Mouse (Mus musculus) MEL (cell line): ENCODE data around the gene Ankrd16. TPM values are rescaled to one million over a fixed set of nuclear protein-coding genes. Genes with fewer than 3 reads are reported as not detected.
A peak's percentile ranks its signal among the peaks of the same experiment; 100 is the strongest.

Experiments used
- DNase-seq: peaks from one replicate; pipeline ENCODE4 v3.0.0; 2011; ENCODE audit warnings: low read depth, low spot score
- H3K27ac ChIP-seq: 2 replicates; pipeline ENCODE4 v1.5.1; 2012; ENCODE audit warnings: low read depth, mild to moderate bottlenecking, control low read depth, low read length, moderate library complexity; ENCODE audit not compliant: control insufficient read depth
- H3K27me3 ChIP-seq, 2 experiments: fragments of 150-350 bp in 1 of 2; sonication (generic) in 1 of 2; 2 replicates each; pipeline ENCODE4 v1.6.1; 2012; ENCODE audit warnings: low read length in 2 of 2, mild to moderate bottlenecking in 2 of 2, improper control_type of control experiment in 1 of 2, moderate library complexity in 1 of 2; ENCODE audit not compliant: insufficient read depth in 2 of 2, control insufficient read depth in 1 of 2
- H3K36me3 ChIP-seq, 2 experiments: 2 replicates each; pipeline ENCODE4 v1.6.1; 2012 to 2014; ENCODE audit warnings: low read length in 2 of 2, improper control_type of control experiment in 1 of 2, inconsistent platforms in 1 of 2, mild to moderate bottlenecking in 1 of 2; ENCODE audit not compliant: insufficient read depth in 2 of 2, control insufficient read depth in 1 of 2
- H3K4me1 ChIP-seq, 2 experiments: fragments of 150-350 bp in 1 of 2; sonication (generic) in 1 of 2; 2 replicates each; pipeline ENCODE4 v1.6.1; 2012; ENCODE audit warnings: low read length in 2 of 2, improper control_type of control experiment in 1 of 2, mild to moderate bottlenecking in 1 of 2; ENCODE audit not compliant: insufficient read depth in 2 of 2, control insufficient read depth in 1 of 2
- H3K4me3 ChIP-seq, 2 experiments: fragments of 150-350 bp in 1 of 2; sonication (generic) in 1 of 2; 2 replicates each; pipeline ENCODE4 v1.5.1; 2012; ENCODE audit warnings: low read depth in 2 of 2, low read length in 2 of 2, mild to moderate bottlenecking in 2 of 2, moderate library complexity in 2 of 2, control low read depth in 1 of 2, improper control_type of control experiment in 1 of 2; ENCODE audit not compliant: control insufficient read depth in 1 of 2, insufficient read depth in 1 of 2
- H3K79me2 ChIP-seq: 2 replicates; pipeline ENCODE4 v1.6.1; 2012; ENCODE audit warnings: mild to moderate bottlenecking, low read length, moderate library complexity; ENCODE audit not compliant: control insufficient read depth, poor library complexity, insufficient read depth
- H3K9ac ChIP-seq: 2 replicates; pipeline ENCODE4 v1.6.1; 2012; ENCODE audit warnings: low read depth, mild to moderate bottlenecking, control low read depth, low read length, moderate library complexity; ENCODE audit not compliant: control insufficient read depth, poor library complexity, severe bottlenecking
- H3K9me3 ChIP-seq: fragments of 150-350 bp; sonication (generic); replicated peaks from 2 replicates; pipeline ENCODE4 v1.6.1; 2012; ENCODE audit warnings: mild to moderate bottlenecking, low read length, improper control_type of control experiment, moderate library complexity; ENCODE audit not compliant: insufficient read depth
- CHD1 ChIP-seq: IDR thresholded peaks from 2 replicates; pipeline ENCODE4 v1.6.1; 2012; ENCODE audit warnings: low read depth, mild to moderate bottlenecking, inconsistent platforms, low read length, improper control_type of control experiment
- CTCF ChIP-seq, 3 experiments: IDR thresholded peaks in 2 of 3; conservative IDR thresholded peaks in 1 of 3; 2 replicates each; pipeline ENCODE4 v1.5.1; 2011 to 2012; ENCODE audit warnings: low read length in 3 of 3, low read depth in 2 of 3, mild to moderate bottlenecking in 2 of 3, improper control_type of control experiment in 1 of 3, inconsistent platforms in 1 of 3, mixed read lengths in 1 of 3, moderate library complexity in 1 of 3; ENCODE audit not compliant: control insufficient read depth in 1 of 3, insufficient read depth in 1 of 3, poor library complexity in 1 of 3, severe bottlenecking in 1 of 3
- E2F4 ChIP-seq: IDR thresholded peaks from 2 replicates; pipeline ENCODE4 v1.6.1; 2011; ENCODE audit warnings: low read depth, low read length, improper control_type of control experiment, borderline replicate concordance
- ELF1 ChIP-seq: IDR thresholded peaks from 2 replicates; pipeline ENCODE4 v1.6.1; 2014; ENCODE audit warnings: low read depth, mild to moderate bottlenecking, inconsistent platforms, low read length, improper control_type of control experiment, moderate library complexity
- GATA1 ChIP-seq: IDR thresholded peaks from 2 replicates; pipeline ENCODE4 v1.6.1; 2011; ENCODE audit warnings: low read depth, low read length, improper control_type of control experiment
- HCFC1 ChIP-seq: IDR thresholded peaks from 2 replicates; pipeline ENCODE4 v1.6.1; 2012; ENCODE audit warnings: low read depth, mild to moderate bottlenecking, inconsistent platforms, low read length, improper control_type of control experiment, moderate library complexity
- MAX ChIP-seq: IDR thresholded peaks from 2 replicates; pipeline ENCODE4 v1.6.1; 2011; ENCODE audit warnings: low read length, improper control_type of control experiment
- MAZ ChIP-seq: IDR thresholded peaks from 2 replicates; pipeline ENCODE4 v1.6.1; 2012; ENCODE audit warnings: low read depth, mild to moderate bottlenecking, inconsistent platforms, low read length, improper control_type of control experiment
- MXI1 ChIP-seq: IDR thresholded peaks from 2 replicates; pipeline ENCODE4 v1.6.1; 2011; ENCODE audit warnings: mild to moderate bottlenecking, low read depth, low read length, improper control_type of control experiment
- MYC ChIP-seq: IDR thresholded peaks from 2 replicates; pipeline ENCODE4 v1.6.1; 2011; ENCODE audit warnings: low read depth, mild to moderate bottlenecking, low read length, improper control_type of control experiment, moderate library complexity
- NRF1 ChIP-seq: IDR thresholded peaks from 2 replicates; pipeline ENCODE4 v1.6.1; 2014; ENCODE audit warnings: low read depth, mild to moderate bottlenecking, inconsistent platforms, low read length, improper control_type of control experiment, moderate library complexity; ENCODE audit not compliant: poor library complexity, insufficient read depth, severe bottlenecking
- POLR2AphosphoS5 ChIP-seq: IDR thresholded peaks from 2 replicates; pipeline ENCODE4 v1.6.1; 2012; ENCODE audit warnings: low read depth, borderline replicate concordance, mild to moderate bottlenecking, inconsistent platforms, low read length, moderate library complexity, mixed read lengths
- RAD21 ChIP-seq: IDR thresholded peaks from 2 replicates; pipeline ENCODE4 v1.6.1; 2011; ENCODE audit warnings: mild to moderate bottlenecking, low read depth, low read length, improper control_type of control experiment
- RCOR1 ChIP-seq: IDR thresholded peaks from 2 replicates; pipeline ENCODE4 v1.6.1; 2012; ENCODE audit warnings: low read depth, mild to moderate bottlenecking, inconsistent platforms, low read length, improper control_type of control experiment
- SIN3A ChIP-seq: IDR thresholded peaks from 2 replicates; pipeline ENCODE4 v1.6.1; 2012; ENCODE audit warnings: low read length, improper control_type of control experiment, inconsistent platforms
- USF1 ChIP-seq: IDR thresholded peaks from 2 replicates; pipeline ENCODE4 v1.6.1; 2014; ENCODE audit warnings: low read depth, mild to moderate bottlenecking, inconsistent platforms, low read length, improper control_type of control experiment, moderate library complexity
- USF2 ChIP-seq, 2 experiments: IDR thresholded peaks; 2 replicates each; pipeline ENCODE4 v1.6.1; 2011 to 2012; ENCODE audit warnings: improper control_type of control experiment in 2 of 2, low read length in 2 of 2, borderline replicate concordance in 1 of 2, inconsistent platforms in 1 of 2, low read depth in 1 of 2, mild to moderate bottlenecking in 1 of 2; ENCODE audit not compliant: insufficient read depth in 1 of 2
- ZC3H11A ChIP-seq: IDR thresholded peaks from 2 replicates; pipeline ENCODE4 v1.6.1; 2012; ENCODE audit warnings: low read depth, mild to moderate bottlenecking, inconsistent platforms, low read length, improper control_type of control experiment
- ZKSCAN1 ChIP-seq: IDR thresholded peaks from 2 replicates; pipeline ENCODE4 v1.6.1; 2012; ENCODE audit warnings: low read depth, mild to moderate bottlenecking, inconsistent platforms, low read length, improper control_type of control experiment, moderate library complexity
- ZMIZ1 ChIP-seq: IDR thresholded peaks from 2 replicates; pipeline ENCODE4 v1.6.1; 2012; ENCODE audit warnings: low read depth, mild to moderate bottlenecking, inconsistent platforms, low read length, improper control_type of control experiment, moderate library complexity
- polyA plus RNA-seq, 2 experiments: library from polyadenylated mRNA; stranded (reverse) in 1 of 2; unstranded in 1 of 2; fragments of >175 nt in 1 of 2; fragments of >200 nt in 1 of 2; gene quantifications; 2 replicates each; pipeline versions ENCODE4 v1.2.1 to v1.2.4; 2012; ENCODE audit warnings: low replicate concordance in 2 of 2, low read depth in 1 of 2; ENCODE audit not compliant: insufficient read length in 2 of 2, insufficient read depth in 1 of 2, missing spikeins in 1 of 2
- total RNA-seq: library from RNA; depleted of rRNA; stranded (reverse); fragments of 300-350 nt; gene quantifications from 2 replicates; pipeline ENCODE4 v1.2.3, GENCODE M21; 2012

Gene Ankrd16
- total and polyA plus RNA-seq, 3 experiments, result 12.9 to 23.5 TPM; not detected in 1

DNA sequence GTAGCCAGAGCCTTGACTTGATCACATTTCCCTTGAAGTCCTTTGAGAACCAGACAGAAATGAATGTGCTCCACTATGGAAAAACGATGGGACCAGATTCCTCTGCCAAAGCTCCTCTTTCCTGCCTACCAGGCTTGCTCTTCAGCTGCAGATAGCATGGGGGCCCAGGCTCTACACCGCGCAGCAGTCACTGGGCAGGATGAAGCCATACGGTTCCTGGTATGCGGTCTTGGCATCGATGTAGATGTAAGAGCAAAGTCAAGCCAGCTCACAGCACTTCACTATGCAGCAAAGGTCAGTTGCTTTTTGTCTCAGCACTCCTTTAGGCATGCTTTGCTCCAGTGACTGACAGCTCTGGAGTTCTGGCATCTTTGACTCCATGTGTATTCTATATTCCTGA, 6.5 kb downstream of the Ankrd16 start:
- Histone ChIP-seq H3K27ac (no peak overlapping the region), H3K4me3 (no peak overlapping the region), H3K4me1 (peaks cover 0 to 9% of the 10 kb centered on the region in 2 experiments; a peak in 1 of 4 replicates), H3K27me3 (no peaks in the 10 kb centered on the region), H3K79me2 (peaks cover 8% of the 10 kb centered on the region), H3K9ac (no peak overlapping the region), H3K9me3 (no peaks in the 10 kb centered on the region), H3K36me3 (peaks cover under 1 to 8% of the 10 kb centered on the region in 2 experiments; a peak in 3 of 4 replicates)
- DNase-seq, result no peak
- TF ChIP-seq MAX (no peak), MYC (no peak), USF1 (no peak), CHD1 (no peak), SIN3A (no peak), GATA1 (no peak), ZMIZ1 (no peak), ZKSCAN1 (no peak), USF2 (IDR thresholded peaks at IDR 0.05; ENCODE audit: borderline replicate concordance in 1 of 2, insufficient read depth in 1 of 2, low read depth in 1 of 2, low read length in 2 of 2) (no peak), POLR2AphosphoS5 (no peak), RCOR1 (no peak), CTCF (IDR thresholded peaks at IDR 0.05 in 2 of 3, conservative IDR thresholded peaks at IDR 0.05 in 1 of 3; ENCODE audit: control insufficient read depth in 1 of 3, insufficient read depth in 1 of 3, low read depth in 2 of 3, low read length in 3 of 3, poor library complexity in 1 of 3, severe bottlenecking in 1 of 3) (no peak), ELF1 (no peak), NRF1 (no peak), E2F4 (no peak), HCFC1 (no peak), MXI1 (no peak), ZC3H11A (no peak), MAZ (no peak)

DNA sequence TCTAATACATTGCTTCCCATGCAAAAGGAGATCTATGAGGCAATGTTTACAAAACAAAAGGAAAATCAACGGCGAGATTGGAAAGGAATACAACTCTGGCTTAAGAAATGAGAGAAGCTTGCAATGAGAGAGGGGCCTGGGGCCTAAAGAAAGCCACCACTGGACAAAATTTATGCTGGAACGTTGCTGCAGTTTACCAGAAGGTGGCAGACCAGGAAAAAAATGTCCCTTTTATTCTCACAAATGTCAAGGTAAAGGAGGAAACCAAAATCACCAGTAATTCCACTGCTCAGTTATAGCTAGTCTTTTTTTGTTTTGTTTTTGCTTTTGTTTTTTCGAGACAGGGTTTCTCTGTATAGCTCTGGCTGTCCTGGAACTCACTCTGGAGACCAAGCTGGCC, 17.0 kb downstream of the Ankrd16 start:
- Histone ChIP-seq H3K9me3 (no peaks in the 10 kb centered on the region), H3K9ac (no peak overlapping the region), H3K27ac (no peak overlapping the region), H3K79me2 (no peaks in the 10 kb centered on the region), H3K27me3 (no peaks in the 10 kb centered on the region), H3K36me3 (no peaks in the 10 kb centered on the region; a peak in 1 of 4 replicates), H3K4me3 (no peak overlapping the region), H3K4me1 (no peaks in the 10 kb centered on the region)
- TF ChIP-seq CTCF (IDR thresholded peaks at IDR 0.05 in 2 of 3, conservative IDR thresholded peaks at IDR 0.05 in 1 of 3; ENCODE audit: control insufficient read depth in 1 of 3, insufficient read depth in 1 of 3, low read depth in 2 of 3, low read length in 3 of 3, poor library complexity in 1 of 3, severe bottlenecking in 1 of 3) (peak in 1 of 3 experiments; percentile 23; a peak in 2 of 6 replicates), RAD21 (peak; percentile 2; the same call in 1 of the 2 replicates), MAX (no peak)
- no peak for DNase-seq
